Mouse (Mus musculus) stomach, postnatal 0 days (tissue): ENCODE results near the gene Abo. TPM values are rescaled to one million over a fixed set of nuclear protein-coding genes. Genes with fewer than 3 reads are reported as not detected.

Experiments used
- ATAC-seq: fragments of 200-750 bp; cut with Nextera tagmentation; 2 replicates; pipeline ENCODE4 v1.8.0; 2017; ENCODE audit not compliant: low FRiP score, low TSS enrichment
- DNase-seq: peaks from one replicate; pipeline ENCODE4 v3.0.0-alpha.2; 2016; ENCODE audit warnings: low spot score
- H3K27ac ChIP-seq: fragments of 300-500 bp; sonication (generic); replicated peaks from 2 replicates; pipeline ENCODE4 v1.5.1; 2014; ENCODE audit warnings: mild to moderate bottlenecking, control low read depth
- H3K27me3 ChIP-seq: fragments of 300-500 bp; sonication (generic); 2 replicates; pipeline ENCODE4 v1.6.1; 2014; ENCODE audit warnings: low read length; ENCODE audit not compliant: control insufficient read depth, insufficient read depth
- H3K36me3 ChIP-seq: fragments of 300-500 bp; sonication (generic); 2 replicates; pipeline ENCODE4 v1.6.1; 2014; ENCODE audit warnings: low read length, mixed read lengths; ENCODE audit not compliant: control insufficient read depth, insufficient read depth
- H3K4me1 ChIP-seq: fragments of 300-500 bp; sonication (generic); replicated peaks from 2 replicates; pipeline ENCODE4 v1.6.1; 2014; ENCODE audit warnings: antibody characterized with exemption; ENCODE audit not compliant: control insufficient read depth, insufficient read depth
- H3K4me2 ChIP-seq: fragments of 300-500 bp; sonication (generic); replicated peaks from 2 replicates; pipeline ENCODE4 v1.6.1; 2014; ENCODE audit warnings: low read depth, mild to moderate bottlenecking, control low read depth, moderate library complexity
- H3K4me3 ChIP-seq: fragments of 300-500 bp; sonication (generic); 2 replicates; pipeline ENCODE4 v1.5.1; 2014; ENCODE audit warnings: low read depth, low read length, control low read depth
- H3K9ac ChIP-seq: fragments of 300-500 bp; sonication (generic); 2 replicates; pipeline ENCODE4 v1.6.1; 2014; ENCODE audit warnings: mild to moderate bottlenecking, low read length, control low read depth, mixed read lengths
- H3K9me3 ChIP-seq: fragments of 300-500 bp; sonication (generic); 2 replicates; pipeline ENCODE4 v1.6.1; 2016; ENCODE audit warnings: low read length; ENCODE audit not compliant: control insufficient read depth
- CTCF ChIP-seq: IDR thresholded peaks from 2 replicates; pipeline ENCODE4 v1.5.1; 2016; ENCODE audit warnings: antibody characterized with exemption, low read depth, mild to moderate bottlenecking, moderate library complexity
- EP300 ChIP-seq: optimal IDR thresholded peaks from 2 replicates; pipeline ENCODE3; 2016; ENCODE audit warnings: antibody characterized with exemption
- WGBS: fragments of 180-500 bp; shearing (Covaris S2); extraction: QIAGEN DNeasy Blood & Tissue Kit; methylation state at CpG from one replicate; pipeline ENCODE4 v1.1.7; 2014; 5-methylcytosine and 5-hydroxymethylcytosine counted together
- polyA plus RNA-seq: library from polyadenylated mRNA; unstranded; fragments of >200 nt; fragmentation: Nextera tagmentation; extraction: Ambion mirVana; gene quantifications from 2 replicates; pipeline ENCODE4 v1.2.1, GENCODE M21; 2015

The Abo gene
- polyA plus RNA-seq, result 0.39 TPM in 2 replicates

DNA sequence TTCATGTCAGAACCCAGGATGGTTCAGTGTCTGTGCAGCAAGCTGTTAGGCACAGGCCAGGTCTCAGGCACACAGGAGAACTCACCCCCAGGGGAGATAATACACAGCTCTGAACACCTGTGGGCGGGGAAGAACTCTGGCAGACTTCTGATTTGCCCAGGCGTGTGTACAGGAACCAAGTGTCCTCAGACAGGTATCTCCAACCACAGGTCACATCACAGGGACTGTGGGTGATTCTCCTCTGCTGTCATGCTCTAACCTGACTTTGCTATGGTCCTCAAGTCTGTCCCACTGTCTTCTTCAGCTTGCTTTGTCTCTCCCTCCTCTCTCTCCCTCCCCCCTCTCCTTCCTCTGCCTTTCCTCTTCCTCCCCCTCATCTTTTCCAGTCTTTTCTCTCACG lies at the start of gene Abo:
Gene Abo, minus strand, starts transcription at position 101 of the 400 bp plus-strand sequence.
- ATAC-seq, result no peak
- Histone ChIP-seq H3K27me3 (no peaks in the 10 kb centered on the region), H3K27ac (no peak within 1 kb of the TSS), H3K9ac (no peak within 1 kb of the TSS), H3K4me3 (no peak within 1 kb of the TSS), H3K4me2 (no peak within 1 kb of the TSS), H3K36me3 (no peaks in the 10 kb centered on the region), H3K4me1 (no peaks in the 10 kb centered on the region), H3K9me3 (no peaks in the 10 kb centered on the region)
- WGBS, result 50% methylated on average over 3 of the region's 3 CpGs
- no peak for DNase-seq
- TF ChIP-seq EP300, result no peak
- no peak for TF ChIP-seq CTCF

DNA sequence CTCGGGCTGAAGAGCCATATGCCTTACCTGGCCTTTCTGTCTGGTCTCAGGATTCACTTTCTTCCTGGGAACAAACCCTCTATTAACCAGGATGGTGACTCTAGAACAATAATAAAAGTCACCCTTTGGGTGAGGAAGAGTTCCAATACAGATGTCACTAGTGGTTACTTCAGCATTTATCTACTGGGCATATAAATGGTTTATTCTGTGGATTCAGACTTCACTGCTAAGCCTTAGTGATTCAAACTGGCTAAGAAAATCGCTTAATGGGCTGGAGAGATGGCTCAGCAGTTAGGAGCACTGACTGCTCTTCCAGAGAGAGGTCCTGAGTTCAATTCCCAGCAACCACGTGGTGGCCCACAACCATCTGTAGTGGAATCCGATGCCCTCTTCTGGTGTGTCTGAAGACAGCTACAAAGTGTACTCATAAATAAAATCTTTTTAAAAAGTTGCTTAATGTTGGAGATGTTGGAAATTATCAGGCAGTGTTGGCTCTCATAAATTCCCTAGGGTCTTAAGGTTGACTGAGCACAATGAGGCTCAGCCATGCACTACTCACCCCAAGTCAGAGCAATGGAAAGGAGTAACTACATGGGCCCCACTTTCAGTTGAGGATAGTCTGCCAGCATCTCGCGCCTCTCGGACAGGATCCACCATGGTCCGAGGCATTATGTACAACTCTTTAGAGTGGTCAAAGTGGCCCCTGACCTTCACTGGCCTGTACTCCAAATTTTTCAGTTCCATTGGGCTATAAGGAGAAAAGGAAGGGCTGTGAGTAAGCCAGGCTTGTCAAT lies 49.6 kb upstream of the Abo start:
- Histone ChIP-seq H3K36me3 (peaks cover 15% of the 10 kb centered on the region), H3K4me3 (no peak overlapping the region; the same call in 1 of the 2 replicates), H3K4me2 (peak overlapping the region; percentile 8; the same call in 1 of the 2 replicates), H3K9ac (no peak overlapping the region; the same call in 1 of the 2 replicates), H3K27ac (0 out of 2 replicates have a peak overlapping the region, but pooled peaks have one; percentile 13), H3K9me3 (no peaks in the 10 kb centered on the region), H3K4me1 (peaks cover 10% of the 10 kb centered on the region; the same call in 1 of the 2 replicates), H3K27me3 (no peaks in the 10 kb centered on the region)
- ATAC-seq, result no peak
- TF ChIP-seq CTCF (0 out of 2 replicates have a peak, but pooled peaks have one; percentile 10), EP300 (no peak)
- 66% methylated on average over 8 of the region's 8 CpGs for WGBS
- no peak for DNase-seq

DNA sequence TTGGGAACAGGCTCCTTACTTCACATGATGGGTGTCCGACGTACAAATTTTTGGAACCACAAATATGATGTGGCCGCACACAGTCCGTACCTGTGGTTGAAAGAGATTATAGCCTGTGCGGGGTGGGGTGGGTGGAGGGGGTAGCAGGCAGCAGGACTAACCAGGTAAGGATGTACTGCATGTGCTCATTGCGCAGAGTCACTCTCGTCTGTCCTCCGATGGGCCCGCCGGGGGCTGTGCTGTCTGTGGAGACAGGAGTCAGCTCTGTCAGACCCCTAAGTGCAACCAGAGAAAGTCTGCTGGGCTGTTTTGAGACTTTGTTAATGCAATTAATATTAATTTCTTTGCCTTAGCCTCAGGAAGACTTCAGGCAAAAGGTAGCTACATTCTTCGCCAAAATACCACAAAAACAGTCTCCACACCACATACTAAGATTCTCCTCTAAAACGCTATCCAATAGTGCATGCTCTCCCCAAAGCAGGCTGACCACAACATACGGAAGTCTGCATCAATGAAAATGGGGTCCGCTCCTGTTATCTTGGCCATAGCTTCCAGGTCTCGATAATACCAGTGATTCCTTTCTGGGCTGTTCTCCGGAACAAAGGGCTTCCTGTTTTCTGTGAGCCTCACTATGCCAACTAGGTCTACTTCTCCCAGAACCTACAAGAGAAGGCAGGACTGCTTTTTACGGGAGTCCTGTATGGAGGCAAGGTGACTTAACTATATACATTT lies 48.8 kb upstream of the Abo start:
- Histone ChIP-seq H3K4me1 (peaks cover 12% of the 10 kb centered on the region), H3K4me3 (no peak overlapping the region; the same call in 1 of the 2 replicates), H3K27me3 (no peaks in the 10 kb centered on the region), H3K36me3 (peaks cover 13% of the 10 kb centered on the region), H3K9ac (no peak overlapping the region), H3K27ac (no peak overlapping the region), H3K4me2 (no peak overlapping the region), H3K9me3 (no peaks in the 10 kb centered on the region)
- TF ChIP-seq EP300 (no peak), CTCF (no peak)
- WGBS, result 77% methylated on average over 17 of the region's 17 CpGs
- no peak for ATAC-seq
- DNase-seq, result no peak

DNA sequence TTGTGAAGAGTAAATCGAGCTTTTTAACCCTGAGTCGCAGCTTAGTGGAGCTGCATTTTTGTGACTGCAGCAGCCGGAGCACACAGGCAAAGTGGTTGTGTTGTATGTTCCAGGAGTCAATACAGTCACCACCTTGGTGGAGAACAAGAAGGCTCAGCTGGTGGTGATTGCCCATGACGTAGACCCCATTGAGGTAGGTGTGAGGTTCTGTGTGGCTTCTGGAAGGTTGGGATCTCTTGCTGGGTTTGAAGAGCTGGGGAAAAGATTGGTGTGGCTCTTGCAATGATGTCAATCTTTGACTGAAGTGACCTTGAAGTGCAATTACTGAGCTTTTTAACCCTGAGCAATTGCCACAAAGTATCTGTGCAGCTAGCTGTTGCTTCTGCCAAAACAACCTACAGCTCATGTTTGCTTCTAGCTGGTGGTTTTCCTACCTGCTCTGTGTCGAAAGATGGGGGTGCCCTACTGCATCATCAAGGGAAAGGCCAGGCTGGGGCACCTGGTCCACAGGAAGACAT lies 47.5 kb upstream of the Abo start:
- H3K27me3 ChIP-seq, result no peaks in the 10 kb centered on the region
- peak overlapping the region; percentile 95 for H3K9ac ChIP-seq
- DNase-seq, result no peak
- H3K9me3 ChIP-seq, result no peaks in the 10 kb centered on the region
- no peak overlapping the region for H3K27ac ChIP-seq
- TF ChIP-seq EP300 (no peak), CTCF (no peak)
- no peak for ATAC-seq
- peak overlapping the region; percentile 76; the same call in 1 of the 2 replicates for H3K4me3 ChIP-seq
- 59% methylated on average over 5 of the region's 5 CpGs for WGBS
- peak overlapping the region; percentile 92 for H3K4me2 ChIP-seq
- peaks cover 6% of the 10 kb centered on the region for H3K4me1 ChIP-seq
- peaks cover 13% of the 10 kb centered on the region for H3K36me3 ChIP-seq

DNA sequence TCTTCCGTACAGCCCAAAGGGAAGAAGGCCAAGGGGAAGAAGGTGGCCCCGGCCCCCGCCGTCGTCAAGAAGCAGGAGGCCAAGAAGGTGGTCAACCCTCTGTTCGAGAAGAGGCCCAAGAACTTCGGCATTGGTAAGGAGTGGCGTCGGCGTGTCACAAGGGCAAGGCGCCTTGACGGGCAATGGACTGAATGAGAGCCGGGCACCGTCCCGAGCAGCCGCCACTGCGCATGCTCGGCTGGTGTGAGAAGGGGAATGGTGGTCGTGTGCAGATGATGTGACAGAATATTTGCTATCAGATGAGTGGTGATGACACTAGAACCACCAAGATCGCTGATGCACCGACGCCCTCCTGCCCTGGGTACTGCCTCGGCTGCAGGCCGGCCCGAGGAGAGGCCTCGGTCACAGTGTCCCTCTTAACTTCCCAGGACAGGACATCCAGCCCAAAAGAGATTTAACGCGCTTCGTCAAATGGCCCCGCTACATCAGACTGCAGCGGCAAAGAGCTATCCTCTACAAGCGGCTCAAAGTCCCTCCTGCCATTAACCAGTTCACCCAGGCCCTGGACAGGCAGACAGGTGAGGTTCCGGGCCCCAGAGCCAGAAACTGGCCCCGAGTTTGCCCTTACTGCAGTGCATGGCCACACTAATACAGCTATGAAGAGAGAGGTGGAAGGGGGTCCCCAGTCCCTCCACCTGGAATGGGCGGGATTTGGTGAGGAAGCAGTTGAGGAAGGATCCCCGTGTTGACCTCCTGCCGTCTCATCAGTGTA lies 46.4 kb upstream of the Abo start:
- TF ChIP-seq EP300 (no peak), CTCF (no peak)
- DNase-seq (peak; percentile 70), ATAC-seq (peak; percentile 30)
- Histone ChIP-seq H3K27ac (peak overlapping the region; percentile 88), H3K9ac (peak overlapping the region; percentile 95), H3K27me3 (no peaks in the 10 kb centered on the region), H3K36me3 (peaks cover 20% of the 10 kb centered on the region), H3K4me2 (peak overlapping the region; percentile 92), H3K9me3 (no peaks in the 10 kb centered on the region), H3K4me3 (peak overlapping the region; percentile 76), H3K4me1 (peaks cover 2% of the 10 kb centered on the region)
- under 1% methylated on average over 37 of the region's 37 CpGs for WGBS
